Mouse (Mus musculus): Measurements from ENCODE around the gene Arl8b. TPM values are rescaled to one million over a fixed set of nuclear protein-coding genes. Genes with fewer than 3 reads are reported as not detected.
A peak's percentile ranks its signal among the peaks of the same experiment; 100 is the strongest.

The Arl8b gene
- total RNA-seq, 2 experiments from 2014 or later = 208 to 216 TPM

GRCm38 (mm10) chr6:108829386-108830370 is 46.8 kb downstream of the Arl8b start:
- intact Hi-C loops (cut with DNase I) = loop anchor here (2.0 kb wide), 1 partner anchor 47 kb away; the partner anchor contains the start of gene Arl8b
- peak in 1 of 2 experiments; percentile 19 for DNase-seq (ENCODE audit: low spot score in 2 of 2)

GRCm38 (mm10) chr6:108832170-108832569 is 49.3 kb downstream of the Arl8b start:
- no peak for DNase-seq (ENCODE audit: low spot score in 2 of 2)
- intact Hi-C loops (cut with DNase I) = no loop called here

- intact Hi-C loops (cut with DNase I) = no loop called here
- no peak for DNase-seq (ENCODE audit: low spot score in 2 of 2)
Observed at GRCm38 (mm10) chr6:108832989-108833388, 50.1 kb downstream of the Arl8b start.

- intact Hi-C loops (cut with DNase I) = no loop called here
- no peak for DNase-seq (ENCODE audit: low spot score in 2 of 2)
Observed at GRCm38 (mm10) chr6:108833963-108834697, 51.2 kb downstream of the Arl8b start.

- DNase-seq (ENCODE audit: low spot score in 2 of 2) = no peak
- intact Hi-C loops (cut with DNase I) = no loop called here
Observed at GRCm38 (mm10) chr6:108835765-108836691, 53.1 kb downstream of the Arl8b start.

GRCm38 (mm10) chr6:108837081-108837480 is 54.2 kb downstream of the Arl8b start:
- DNase-seq (ENCODE audit: low spot score in 2 of 2) = no peak
- intact Hi-C loops (cut with DNase I) = no loop called here

- DNase-seq (ENCODE audit: low spot score in 2 of 2) = no peak
- intact Hi-C loops (cut with DNase I) = no loop called here
Observed at GRCm38 (mm10) chr6:108837958-108838357, 55.1 kb downstream of the Arl8b start.

GRCm38 (mm10) chr6:108839432-108839831 is 56.5 kb downstream of the Arl8b start:
- intact Hi-C loops (cut with DNase I) = no loop called here
- no peak for DNase-seq (ENCODE audit: low spot score in 2 of 2)

- DNase-seq (ENCODE audit: low spot score in 2 of 2) = no peak
- intact Hi-C loops (cut with DNase I) = no loop called here
Observed at GRCm38 (mm10) chr6:108840861-108841640, 58.2 kb downstream of the Arl8b start.

GRCm38 (mm10) chr6:108843664-108844063 is 60.8 kb downstream of the Arl8b start:
- no peak for DNase-seq (ENCODE audit: low spot score in 2 of 2)
- intact Hi-C loops (cut with DNase I) = no loop called here

- intact Hi-C loops (cut with DNase I) = no loop called here
- DNase-seq (ENCODE audit: low spot score in 2 of 2) = no peak
Observed at GRCm38 (mm10) chr6:108844093-108844492, 61.2 kb downstream of the Arl8b start.

GRCm38 (mm10) chr6:108844771-108845170 is 61.9 kb downstream of the Arl8b start:
- no peak for DNase-seq (ENCODE audit: low spot score in 2 of 2)
- intact Hi-C loops (cut with DNase I) = no loop called here

GRCm38 (mm10) chr6:108852088-108852670 is 69.3 kb downstream of the Arl8b start:
- intact Hi-C loops (cut with DNase I) = no loop called here
- DNase-seq (ENCODE audit: low spot score in 2 of 2) = no peak

- DNase-seq (ENCODE audit: low spot score in 2 of 2) = no peak
- intact Hi-C loops (cut with DNase I) = no loop called here
Observed at GRCm38 (mm10) chr6:108852986-108853385, 70.1 kb downstream of the Arl8b start.

GRCm38 (mm10) chr6:108858583-108858982 is 75.7 kb downstream of the Arl8b start:
- no peak for DNase-seq (ENCODE audit: low spot score in 2 of 2)
- intact Hi-C loops (cut with DNase I) = no loop called here

- no peak for DNase-seq (ENCODE audit: low spot score in 2 of 2)
- intact Hi-C loops (cut with DNase I) = no loop called here
Observed at GRCm38 (mm10) chr6:108861226-108861625, 78.3 kb downstream of the Arl8b start.

GRCm38 (mm10) chr6:108862548-108862947 is 79.6 kb downstream of the Arl8b start:
- intact Hi-C loops (cut with DNase I) = no loop called here
- no peak for DNase-seq (ENCODE audit: low spot score in 2 of 2)

GRCm38 (mm10) chr6:108866317-108866716 is 83.4 kb downstream of the Arl8b start:
- intact Hi-C loops (cut with DNase I) = no loop called here
- no peak for DNase-seq (ENCODE audit: low spot score in 2 of 2)
